19 mouse cellular contexts compared by ENCODE assay signal in genomic region chr10:101614230-101614629, GRCm38 (mm10).
DNase-seq lines count a peak whose midpoint lies in the region; ATAC-seq lines count a peak whose summit lies in the region.
"Had no signal": no experiment of that assay in that cellular context is flagged by ENCODE, and none has a peak within 500 bp of the region (broad histone marks: within the 10 kb centered on the region; RNA-seq: fewer than 3 reads in every experiment).

No protein-coding gene starts in this region.

- no peak overlapping the region for H3K4me3 ChIP-seq in midbrain, embryonic 15.5 days
- H3K4me3 ChIP-seq in midbrain, embryonic 10.5 days: no peak overlapping the region
- H3K4me3 ChIP-seq: embryonic facial prominence, embryonic 15.5 days; hindbrain, embryonic 12.5 days; layer of hippocampus, adult 2 months; limb, embryonic 13.5 days; neural tube, embryonic 13.5 days had no signal

- no peak for DNase-seq in cerebellum, adult 11-12 months
- DNase-seq in frontal cortex, postnatal 36 days (ENCODE audit: low spot score in 2 of 2): peak; percentile 1 to 4
- DNase-seq in frontal cortex, postnatal 25 days (ENCODE audit: low spot score in 2 of 2): no peak
- DNase-seq in midbrain, embryonic 10.5 days (ENCODE audit: low spot score): no peak
- peak; percentile 28 for DNase-seq in telencephalon, adult 2 months (ENCODE audit: low read depth, low spot score)
- no peak for DNase-seq in ovary, adult 18-20 months (ENCODE audit: low spot score)
- DNase-seq: cerebellum, adult 11 months; gastrocnemius, postnatal 25 days; lung, postnatal 10 days; thymus, postnatal 14 days had no signal

- H3K4me1 ChIP-seq in midbrain, embryonic 15.5 days: no peaks in the 10 kb centered on the region
- no peaks in the 10 kb centered on the region for H3K4me1 ChIP-seq in midbrain, embryonic 10.5 days
- H3K4me1 ChIP-seq: embryonic facial prominence, embryonic 15.5 days; hindbrain, embryonic 12.5 days; limb, embryonic 13.5 days; neural tube, embryonic 13.5 days had no signal

- no peaks in the 10 kb centered on the region for H3K27me3 ChIP-seq in midbrain, embryonic 15.5 days (replicated peaks)
- no peaks in the 10 kb centered on the region for H3K27me3 ChIP-seq in midbrain, embryonic 10.5 days (ENCODE audit: low read depth, poor library complexity, severe bottlenecking)
- H3K27me3 ChIP-seq: embryonic facial prominence, embryonic 15.5 days; hindbrain, embryonic 12.5 days; limb, embryonic 13.5 days; neural tube, embryonic 13.5 days had no signal

- WGBS in midbrain, embryonic 15.5 days: 58% methylated on average over 8 of the region's 8 CpGs
- WGBS in midbrain, embryonic 10.5 days: 85% methylated on average over 8 of the region's 8 CpGs

- no peak overlapping the region for H3K9ac ChIP-seq in midbrain, embryonic 15.5 days
- H3K9ac ChIP-seq: embryonic facial prominence, embryonic 15.5 days; hindbrain, embryonic 12.5 days; limb, embryonic 13.5 days; neural tube, embryonic 13.5 days had no signal

- no peak overlapping the region for H3K27ac ChIP-seq in midbrain, embryonic 15.5 days
- no peak overlapping the region for H3K27ac ChIP-seq in midbrain, embryonic 10.5 days (replicated peaks)
- H3K27ac ChIP-seq: embryonic facial prominence, embryonic 15.5 days; hindbrain, embryonic 12.5 days; layer of hippocampus, adult 2 months; limb, embryonic 13.5 days; neural tube, embryonic 13.5 days; stomach, postnatal 0 days had no signal

- H3K4me2 ChIP-seq in midbrain, embryonic 15.5 days: no peak overlapping the region
- H3K4me2 ChIP-seq: embryonic facial prominence, embryonic 15.5 days; hindbrain, embryonic 12.5 days; limb, embryonic 13.5 days; neural tube, embryonic 13.5 days had no signal

- H3K36me3 ChIP-seq in midbrain, embryonic 15.5 days (replicated peaks): no peaks in the 10 kb centered on the region
- no peaks in the 10 kb centered on the region for H3K36me3 ChIP-seq in midbrain, embryonic 10.5 days
- H3K36me3 ChIP-seq: embryonic facial prominence, embryonic 15.5 days; hindbrain, embryonic 12.5 days; limb, embryonic 13.5 days; neural tube, embryonic 13.5 days had no signal

- peak; percentile 56; the same call in 1 of the 2 replicates for ATAC-seq in cerebellum, adult (ENCODE audit: insufficient number of reproducible peaks, low FRiP score, low TSS enrichment)
- ATAC-seq in midbrain, embryonic 15.5 days (replicated peaks): 0 out of 2 replicates have a peak, but pooled peaks have one; percentile 27
- ATAC-seq: intestine, embryonic 16.5 days had no signal

- H3K9me3 ChIP-seq in midbrain, embryonic 15.5 days: no peaks in the 10 kb centered on the region
- no peaks in the 10 kb centered on the region for H3K9me3 ChIP-seq in midbrain, embryonic 10.5 days (replicated peaks)
- H3K9me3 ChIP-seq: embryonic facial prominence, embryonic 15.5 days; hindbrain, embryonic 12.5 days; limb, embryonic 13.5 days; neural tube, embryonic 13.5 days had no signal

Comparison
In these comparisons a context has a peak if more than half of its experiments do, and no peak if none do; other contexts are left out.
1. DNase-seq: peak in frontal cortex, postnatal 36 days (2 of 2) and telencephalon, adult 2 months (single experiment); none in cerebellum, adult 11-12 months (single experiment), frontal cortex, postnatal 25 days (0 of 2), midbrain, embryonic 10.5 days (single experiment) and ovary, adult 18-20 months (single experiment).